Mouse (Mus musculus): ENCODE results near the gene Znrf4.

DNA sequence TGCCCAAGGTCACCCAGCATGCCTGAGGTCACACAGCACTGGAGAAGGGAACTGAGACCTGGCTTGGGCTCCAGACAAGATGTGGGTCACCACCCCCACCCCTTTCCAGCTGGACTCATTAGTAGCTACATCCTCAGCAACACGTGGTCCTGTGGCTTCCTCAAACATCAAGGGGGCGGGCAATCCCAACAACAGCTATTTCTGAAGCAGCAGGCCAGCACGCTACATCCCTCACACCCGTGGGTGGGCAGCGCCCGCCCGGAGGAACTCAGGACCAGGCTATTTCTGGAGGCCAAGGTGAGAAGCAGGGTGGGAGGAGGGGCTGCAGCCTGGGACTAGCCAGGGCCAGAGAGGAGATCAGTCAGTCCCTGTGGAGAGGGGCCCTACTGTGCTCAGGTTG, 43.4 kb downstream of the Znrf4 start:
- TF ChIP-seq POLR2A (IDR thresholded peaks at IDR 0.05; ENCODE audit: borderline replicate concordance, extremely low read depth, insufficient read depth, insufficient read length, poor library complexity, severe bottlenecking), result no peak
- TF ChIP-seq CTCF (IDR thresholded peaks at IDR 0.05; ENCODE audit: borderline replicate concordance, extremely low read depth, insufficient read depth, insufficient read length), result no peak

Data from brain, embryonic 14.5 days (tissue).